Mouse (Mus musculus) 3T3-L1 (cell line): ENCODE measurements around the gene Actr6.
"Not testable (repeated sequence)": the region's sequence is repeated elsewhere in the genome, so short reads cannot be mapped to it uniquely, and the experiment has no call there.

Experiments
- DNase-seq: peaks from one replicate; pipeline ENCODE4 v3.0.0-alpha.2; 2015; ENCODE audit warnings: low read depth, low spot score

The Actr6 gene

GRCm38 (mm10) chr10:89680517-89680916 is 51.6 kb downstream of the Actr6 start:
- DNase-seq = peak; percentile 61

GRCm38 (mm10) chr10:89679448-89679847 is 52.6 kb downstream of the Actr6 start:
- peak; percentile 29 for DNase-seq

DNA sequence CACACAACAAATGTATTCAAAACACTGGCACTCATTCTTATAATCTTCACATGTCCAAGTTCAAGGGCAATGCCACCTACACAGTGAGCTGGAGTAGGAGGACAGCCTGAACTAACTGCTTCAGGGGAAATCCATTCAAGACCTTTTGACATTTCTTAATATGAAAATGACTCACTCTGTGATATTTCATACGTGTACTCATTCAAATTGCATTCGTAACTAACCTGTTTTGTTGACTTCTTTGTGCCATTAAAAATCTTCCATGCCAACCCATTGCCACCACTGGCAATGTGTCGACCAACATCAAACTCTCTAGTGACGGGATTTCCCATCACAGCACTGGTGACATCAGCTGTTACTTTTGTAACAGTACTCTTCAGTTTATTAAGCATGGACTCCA is 54.0 kb downstream of the Actr6 start:
- peak; percentile 27 for DNase-seq

DNA sequence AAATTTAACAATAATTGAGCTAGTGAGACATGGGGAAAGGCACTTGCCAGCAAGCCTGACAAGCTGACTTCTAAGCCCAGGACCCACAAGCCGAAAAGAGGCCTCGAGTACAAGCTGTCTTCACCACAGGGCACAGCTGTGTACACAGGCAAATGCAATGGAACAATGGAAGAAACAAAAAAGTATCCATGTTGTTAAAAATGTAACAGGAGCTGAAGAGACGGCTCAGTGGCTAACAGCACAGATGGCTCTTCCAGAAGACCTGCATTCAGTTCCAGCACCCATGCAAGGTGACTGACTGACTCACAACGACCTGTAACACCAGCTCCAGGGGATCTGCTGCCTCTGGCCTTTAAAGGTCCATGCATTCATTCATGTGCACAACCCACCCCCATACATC is 55.5 kb downstream of the Actr6 start:
- no peak for DNase-seq

- not testable (repeated sequence) for DNase-seq
Observed at GRCm38 (mm10) chr10:89670371-89670770, 61.7 kb downstream of the Actr6 start.

DNA sequence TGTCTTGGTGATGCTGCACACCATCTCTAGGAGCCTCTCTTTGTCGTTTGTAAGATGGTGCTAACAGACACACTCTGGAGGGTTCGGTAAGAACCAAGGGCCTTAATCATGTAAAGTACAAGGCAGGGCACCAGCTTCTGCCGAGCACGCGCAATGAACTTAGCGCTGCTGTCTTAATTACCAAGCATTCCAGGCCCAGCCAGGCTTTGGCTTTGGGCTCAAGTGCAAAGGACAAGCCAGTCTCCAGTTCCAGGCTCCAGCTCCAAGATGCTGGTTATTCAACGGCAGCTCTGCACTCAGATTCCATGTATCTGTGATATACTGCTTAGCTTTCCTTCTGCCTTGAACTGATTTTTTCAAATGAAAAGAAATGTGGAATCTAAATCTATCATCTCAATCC is 64.5 kb downstream of the Actr6 start:
- DNase-seq = no peak

- no peak for DNase-seq
Observed at GRCm38 (mm10) chr10:89665679-89666078, 66.4 kb downstream of the Actr6 start.

- DNase-seq = no peak
Observed at GRCm38 (mm10) chr10:89664977-89665645, 67.0 kb downstream of the Actr6 start.
